Mouse (Mus musculus) midbrain, embryonic 16.5 days (tissue): ENCODE measurements around the gene Cfap57. TPM values are rescaled to one million over a fixed set of nuclear protein-coding genes. Genes with fewer than 3 reads are reported as not detected.

ENCODE experiments used
- ATAC-seq: fragments of 200-750 bp; cut with Nextera tagmentation; 2 replicates; pipeline ENCODE4 v1.8.0; 2017; ENCODE audit warnings: moderate TSS enrichment
- H3K27ac ChIP-seq: fragments of 300-500 bp; sonication (generic); 2 replicates; pipeline ENCODE4 v1.5.1; 2014; ENCODE audit warnings: mild to moderate bottlenecking, low read length, mixed read lengths
- H3K27me3 ChIP-seq: fragments of 300-500 bp; sonication (generic); 2 replicates; pipeline ENCODE4 v1.6.1; 2014; ENCODE audit warnings: low read depth, low read length, mixed read lengths; ENCODE audit not compliant: control insufficient read depth, insufficient read depth
- H3K36me3 ChIP-seq: fragments of 300-500 bp; sonication (generic); 2 replicates; pipeline ENCODE4 v1.6.1; 2014; ENCODE audit warnings: mild to moderate bottlenecking, low read length, moderate library complexity, mixed read lengths; ENCODE audit not compliant: control insufficient read depth, insufficient read depth
- H3K4me1 ChIP-seq: fragments of 300-500 bp; sonication (generic); 2 replicates; pipeline ENCODE4 v1.6.1; 2014; ENCODE audit warnings: mild to moderate bottlenecking, low read length, mixed read lengths; ENCODE audit not compliant: control insufficient read depth, insufficient read depth
- H3K4me2 ChIP-seq: fragments of 300-500 bp; sonication (generic); 2 replicates; pipeline ENCODE4 v1.6.1; 2014; ENCODE audit warnings: mild to moderate bottlenecking, low read length, mixed read lengths
- H3K4me3 ChIP-seq: fragments of 300-500 bp; sonication (generic); 2 replicates; pipeline ENCODE4 v1.5.1; 2014; ENCODE audit warnings: low read depth, mild to moderate bottlenecking, low read length, moderate library complexity, mixed read lengths
- H3K9ac ChIP-seq: fragments of 300-500 bp; sonication (generic); 2 replicates; pipeline ENCODE4 v1.6.1; 2014; ENCODE audit warnings: low read depth, low read length, mixed read lengths
- H3K9me3 ChIP-seq: fragments of 300-500 bp; sonication (generic); replicated peaks from 2 replicates; pipeline ENCODE4 v1.6.1; 2014; ENCODE audit warnings: mild to moderate bottlenecking, low read length, mixed read lengths; ENCODE audit not compliant: control insufficient read depth, poor library complexity, severe bottlenecking
- WGBS: fragments of 180-500 bp; shearing (Covaris S2); extraction: QIAGEN DNeasy Blood & Tissue Kit; methylation state at CpG from one replicate; pipeline ENCODE4 v1.1.7; 2014; 5-methylcytosine and 5-hydroxymethylcytosine counted together
- polyA plus RNA-seq: library from polyadenylated mRNA; unstranded; fragments of >200 nt; fragmentation: Nextera tagmentation; extraction: Ambion mirVana; gene quantifications from 2 replicates; pipeline ENCODE4 v1.2.1, GENCODE M21; 2015

Cfap57 gene
- 2.0 and 2.5 TPM in 2 replicates for polyA plus RNA-seq

DNA sequence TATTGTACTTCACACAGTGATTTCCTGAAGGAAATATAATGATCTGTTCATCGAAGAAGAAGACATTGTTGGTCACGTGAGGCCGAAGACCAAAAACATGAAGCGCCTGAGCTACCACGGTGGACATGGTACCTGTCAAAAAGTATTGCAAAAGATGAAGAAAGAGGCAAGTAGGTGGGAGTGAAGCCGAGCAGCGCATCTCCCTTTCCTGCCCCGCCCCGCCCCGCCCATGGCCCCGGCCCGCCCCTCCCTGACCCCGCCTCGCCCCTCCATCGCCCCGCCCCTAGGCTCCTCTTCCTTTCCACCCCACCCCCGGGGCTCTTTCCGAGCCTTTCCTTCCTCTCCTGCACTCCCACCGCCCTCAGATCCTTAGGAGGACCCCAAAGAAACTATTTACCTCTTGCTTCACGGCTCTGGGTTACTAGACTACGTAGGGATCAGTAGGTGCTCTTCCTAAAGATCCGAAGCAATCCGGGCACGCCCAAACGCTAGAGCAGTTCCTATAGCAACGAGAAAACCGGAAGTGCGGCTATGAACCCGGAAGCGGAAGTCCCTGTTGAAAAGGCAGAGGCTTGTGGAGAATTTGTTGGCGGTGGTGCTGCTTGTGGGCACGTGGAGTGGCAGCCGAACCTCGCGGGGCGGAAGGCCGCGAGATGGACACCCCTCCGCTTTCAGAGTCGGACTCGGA is at the start of gene Cfap57, which contains the start of gene Ebna1bp2:
Gene Cfap57, minus strand, starts transcription at position 499 of the 688 bp plus-strand sequence.
Gene Ebna1bp2, plus strand, starts transcription at position 521 of the 688 bp plus-strand sequence.
- H3K9ac ChIP-seq, result peak within 1 kb of the TSS; percentile 72
- peaks cover 10% of the 10 kb centered on the region for H3K4me1 ChIP-seq
- no peaks in the 10 kb centered on the region for H3K27me3 ChIP-seq
- H3K36me3 ChIP-seq, result peaks cover 10% of the 10 kb centered on the region
- WGBS, result under 1% methylated on average over 32 of the region's 41 CpGs
- peak within 1 kb of the TSS; percentile 86 for H3K4me3 ChIP-seq
- peak within 1 kb of the TSS; percentile 97 for H3K4me2 ChIP-seq
- peak within 1 kb of the TSS; percentile 68 for H3K27ac ChIP-seq
- peak; percentile 96 for ATAC-seq
- H3K9me3 ChIP-seq, result no peaks in the 10 kb centered on the region; the same call in 1 of the 2 replicates

GRCm38 (mm10) chr4:118658652-118659051 is 38.1 kb upstream of the Cfap57 start, which contains the start of gene Olfr62:
Gene Olfr62 (plus strand): TSS chr4:118658952.
- Histone ChIP-seq H3K4me3 (no peak within 1 kb of the TSS), H3K36me3 (no peaks in the 10 kb centered on the region), H3K4me1 (no peaks in the 10 kb centered on the region), H3K9ac (no peak within 1 kb of the TSS), H3K9me3 (no peaks in the 10 kb centered on the region), H3K27ac (no peak within 1 kb of the TSS), H3K27me3 (no peaks in the 10 kb centered on the region), H3K4me2 (no peak within 1 kb of the TSS)
- no peak for ATAC-seq

GRCm38 (mm10) chr4:118645234-118645633 is 24.7 kb upstream of the Cfap57 start:
- no peak overlapping the region for H3K4me2 ChIP-seq
- no peak overlapping the region for H3K4me3 ChIP-seq
- H3K4me1 ChIP-seq, result no peaks in the 10 kb centered on the region
- H3K9me3 ChIP-seq, result no peaks in the 10 kb centered on the region
- ATAC-seq, result no peak
- H3K27me3 ChIP-seq, result no peaks in the 10 kb centered on the region
- 10% methylated on average over 2 of the region's 2 CpGs for WGBS
- no peak overlapping the region for H3K9ac ChIP-seq
- no peak overlapping the region for H3K27ac ChIP-seq
- no peaks in the 10 kb centered on the region for H3K36me3 ChIP-seq

DNA sequence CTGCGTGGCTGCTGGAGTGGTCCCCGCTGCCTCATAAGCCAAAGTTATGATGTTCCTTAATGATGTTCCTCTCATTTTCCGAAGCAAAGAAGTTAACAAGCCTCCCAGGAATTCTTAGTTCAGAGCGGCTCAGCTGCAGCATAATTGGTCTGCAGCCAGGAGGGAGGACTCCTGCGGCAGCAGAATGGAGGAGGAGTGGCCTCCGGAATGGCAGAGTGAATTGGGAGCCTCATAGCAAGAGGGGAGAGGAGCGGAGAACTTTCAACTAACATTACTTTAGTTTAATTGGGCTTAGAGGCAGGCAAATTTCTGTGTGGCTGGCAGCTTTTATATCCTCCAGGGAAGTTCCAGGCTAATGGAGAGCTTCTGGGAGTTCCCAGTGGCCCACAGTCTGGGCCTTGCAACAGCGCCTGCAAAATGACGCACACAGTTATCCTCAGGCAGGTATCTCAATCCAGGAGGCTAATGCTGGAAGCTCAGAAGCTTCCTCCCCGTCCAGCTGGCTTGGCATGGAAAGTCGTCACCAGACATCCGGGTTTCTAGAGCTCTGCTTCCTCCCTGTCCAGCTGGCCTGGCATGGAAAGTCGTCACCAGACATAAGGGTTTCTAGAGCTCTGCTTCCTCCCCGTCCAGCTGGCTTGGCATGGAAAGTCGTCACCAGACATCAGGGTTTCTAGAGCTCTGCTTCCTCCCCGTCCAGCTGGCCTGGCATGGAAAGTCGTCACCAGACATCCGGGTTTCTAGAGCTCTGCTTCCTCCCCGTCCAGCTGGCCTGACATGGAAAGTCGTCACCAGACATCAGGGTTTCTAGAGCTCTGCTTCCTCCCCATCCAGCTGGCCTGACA is 22.0 kb upstream of the Cfap57 start:
- Histone ChIP-seq H3K4me1 (no peaks in the 10 kb centered on the region), H3K9me3 (no peaks in the 10 kb centered on the region), H3K27me3 (no peaks in the 10 kb centered on the region), H3K4me3 (no peak overlapping the region), H3K36me3 (no peaks in the 10 kb centered on the region), H3K4me2 (no peak overlapping the region), H3K9ac (no peak overlapping the region; the same call in 1 of the 2 replicates), H3K27ac (no peak overlapping the region)
- ATAC-seq, result 0 out of 2 replicates have a peak, but pooled peaks have one; percentile 32
- WGBS, result 42% methylated on average over 20 of the region's 20 CpGs

GRCm38 (mm10) chr4:118630261-118630660 is 9.7 kb upstream of the Cfap57 start:
- H3K4me1 ChIP-seq, result no peaks in the 10 kb centered on the region
- H3K9me3 ChIP-seq, result no peaks in the 10 kb centered on the region
- no peak for ATAC-seq
- no peak overlapping the region for H3K4me2 ChIP-seq
- H3K9ac ChIP-seq, result no peak overlapping the region
- no peak overlapping the region for H3K27ac ChIP-seq
- 80% methylated on average over 5 of the region's 5 CpGs for WGBS
- H3K36me3 ChIP-seq, result peaks cover 32% of the 10 kb centered on the region
- H3K27me3 ChIP-seq, result no peaks in the 10 kb centered on the region
- H3K4me3 ChIP-seq, result no peak overlapping the region

DNA sequence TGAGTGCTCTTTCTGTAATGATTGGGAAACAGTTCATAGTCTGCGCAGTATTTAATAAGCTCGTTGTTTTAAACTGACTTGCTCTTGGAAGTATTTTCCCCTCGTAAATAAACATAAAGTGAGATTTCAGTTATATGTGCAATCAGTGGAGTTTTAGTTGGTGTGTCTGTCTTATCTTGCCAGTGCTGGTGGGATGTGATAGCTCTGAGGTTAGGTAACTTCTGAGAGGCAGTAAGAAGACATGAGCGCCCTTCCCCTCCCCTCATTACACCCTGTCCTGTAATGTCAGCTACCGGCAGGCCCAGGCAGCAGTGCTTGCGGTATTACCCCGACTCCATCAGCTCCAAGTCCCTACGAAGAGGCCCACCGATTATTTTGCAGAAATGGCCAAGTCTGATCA is 1.2 kb upstream of the Cfap57 start:
- WGBS, result 91% methylated on average over 9 of the region's 9 CpGs
- peaks cover 11% of the 10 kb centered on the region for H3K36me3 ChIP-seq
- ATAC-seq, result no peak
- H3K9me3 ChIP-seq, result no peaks in the 10 kb centered on the region; the same call in 1 of the 2 replicates
- H3K27ac ChIP-seq, result no peak overlapping the region
- no peak overlapping the region for H3K9ac ChIP-seq
- H3K4me2 ChIP-seq, result peak overlapping the region; percentile 97
- peaks cover 10% of the 10 kb centered on the region for H3K4me1 ChIP-seq
- no peaks in the 10 kb centered on the region for H3K27me3 ChIP-seq
- peak overlapping the region; percentile 86 for H3K4me3 ChIP-seq

GRCm38 (mm10) chr4:118620967-118621320 is 367 bp upstream of the Cfap57 start:
- Histone ChIP-seq H3K9ac (peak overlapping the region; percentile 72), H3K4me1 (peaks cover 10% of the 10 kb centered on the region), H3K4me2 (peak overlapping the region; percentile 97), H3K36me3 (peaks cover 11% of the 10 kb centered on the region), H3K27ac (peak overlapping the region; percentile 68), H3K9me3 (no peaks in the 10 kb centered on the region; the same call in 1 of the 2 replicates), H3K27me3 (no peaks in the 10 kb centered on the region), H3K4me3 (peak overlapping the region; percentile 86)
- ATAC-seq, result peak; percentile 71
- under 1% methylated on average over 23 of the region's 23 CpGs for WGBS

DNA sequence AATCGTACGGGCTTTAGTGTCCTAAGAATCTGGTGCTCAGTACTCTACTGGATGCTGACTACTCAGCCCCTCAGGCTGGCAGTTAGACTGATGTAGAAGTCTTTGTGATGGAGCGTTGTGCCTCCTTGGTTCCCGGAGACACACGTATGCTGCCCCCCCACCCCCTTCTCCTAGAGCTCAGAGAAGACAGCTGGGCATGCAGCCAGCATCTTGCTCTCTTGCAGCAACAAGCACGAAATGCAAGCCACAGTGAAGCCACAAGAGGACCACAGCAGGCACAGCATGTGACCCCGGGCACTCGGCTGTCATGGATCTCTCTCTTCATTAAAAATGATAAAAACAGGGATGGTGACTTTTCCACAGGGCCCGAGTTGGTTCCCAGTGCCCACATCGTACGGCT is 5.2 kb downstream of the Cfap57 start:
- 80% methylated on average over 11 of the region's 11 CpGs for WGBS
- H3K9me3 ChIP-seq, result no peaks in the 10 kb centered on the region; the same call in 1 of the 2 replicates
- no peaks in the 10 kb centered on the region for H3K36me3 ChIP-seq

DNA sequence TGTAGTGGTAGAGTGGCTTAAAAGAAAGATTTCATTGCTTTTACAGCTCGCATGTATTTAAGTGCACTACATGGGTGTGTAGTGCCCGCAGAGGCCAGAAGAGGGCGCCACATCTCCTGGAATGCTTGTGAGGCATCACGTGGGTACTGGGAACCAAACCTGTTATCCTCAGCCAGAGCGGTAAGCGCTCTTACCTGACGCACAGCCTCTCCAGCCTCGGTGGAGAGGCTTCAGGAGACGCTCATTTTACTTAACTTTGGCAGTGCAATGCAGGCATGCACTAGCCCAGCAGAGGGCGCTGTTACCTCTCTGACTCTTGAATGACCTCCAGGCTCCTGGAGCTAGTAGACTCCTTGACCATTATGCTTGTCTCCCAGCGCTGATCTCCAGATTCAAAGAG is 8.0 kb downstream of the Cfap57 start:
- H3K36me3 ChIP-seq, result no peaks in the 10 kb centered on the region
- no peak overlapping the region for H3K27ac ChIP-seq
- no peak overlapping the region for H3K4me3 ChIP-seq
- ATAC-seq, result no peak
- no peaks in the 10 kb centered on the region for H3K27me3 ChIP-seq
- no peaks in the 10 kb centered on the region; the same call in 1 of the 2 replicates for H3K9me3 ChIP-seq
- 24% methylated on average over 11 of the region's 11 CpGs for WGBS
- no peaks in the 10 kb centered on the region for H3K4me1 ChIP-seq
- no peak overlapping the region for H3K9ac ChIP-seq
- H3K4me2 ChIP-seq, result no peak overlapping the region

More for the DNA sequence above, 5.2 kb downstream of the Cfap57 start:
- Histone ChIP-seq H3K27ac (no peak overlapping the region), H3K27me3 (no peaks in the 10 kb centered on the region), H3K9ac (no peak overlapping the region), H3K4me1 (no peaks in the 10 kb centered on the region), H3K4me2 (no peak overlapping the region), H3K4me3 (no peak overlapping the region)
- no peak for ATAC-seq
